Mouse (Mus musculus) neutrophil, adult 65 days (primary cell): Measurements from ENCODE around the gene Fthl17a. TPM values are rescaled to one million over a fixed set of nuclear protein-coding genes. Genes with fewer than 3 reads are reported as not detected.

Experiments
- total RNA-seq: library from RNA; stranded (reverse); gene quantifications from 2 replicates; pipeline ENCODE4 v1.2.4, GENCODE M21; 2023

Fthl17a gene
- not detected in 2 replicates for total RNA-seq

GRCm38 (mm10) chrX:85249379-85249778 lies at the start of gene Fthl17a:
Gene Fthl17a, plus strand, starts transcription at chrX:85249679.

